Mouse (Mus musculus) ES-Bruce4 (cell line): ENCODE results near the gene Tmem181a. TPM values are rescaled to one million over a fixed set of nuclear protein-coding genes. Genes with fewer than 3 reads are reported as not detected.
"Not testable (repeated sequence)": the region's sequence is repeated elsewhere in the genome, so short reads cannot be mapped to it uniquely, and the experiment has no call there.

ENCODE experiments used
- H3K27ac ChIP-seq: 2 replicates; pipeline ENCODE4 v1.5.1; 2012; ENCODE audit warnings: low read length, inconsistent platforms; ENCODE audit not compliant: insufficient read depth
- H3K27me3 ChIP-seq: 2 replicates; pipeline ENCODE4 v1.6.1; 2012; ENCODE audit warnings: mild to moderate bottlenecking, low read length, inconsistent platforms; ENCODE audit not compliant: control insufficient read depth, poor library complexity, insufficient read depth, severe bottlenecking
- H3K36me3 ChIP-seq: 2 replicates; pipeline ENCODE4 v1.6.1; 2012; ENCODE audit warnings: inconsistent platforms, mild to moderate bottlenecking, low read length, moderate library complexity; ENCODE audit not compliant: control insufficient read depth, poor library complexity, insufficient read depth, severe bottlenecking
- H3K4me1 ChIP-seq: one replicate; pipeline ENCODE4 v1.8.1; 2011; ENCODE audit warnings: low read length; ENCODE audit not compliant: control insufficient read depth, insufficient read depth
- H3K4me3 ChIP-seq: 2 replicates; pipeline ENCODE4 v1.5.1; 2011; ENCODE audit warnings: low read depth, mild to moderate bottlenecking, low read length
- H3K9ac ChIP-seq: 2 replicates; pipeline ENCODE4 v1.6.1; 2012; ENCODE audit warnings: low read depth, mild to moderate bottlenecking, inconsistent platforms; ENCODE audit not compliant: poor library complexity, severe bottlenecking
- H3K9me3 ChIP-seq: replicated peaks from 2 replicates; pipeline ENCODE4 v1.6.1; 2012; ENCODE audit warnings: mild to moderate bottlenecking, low read length, inconsistent platforms; ENCODE audit not compliant: control insufficient read depth, poor library complexity, insufficient read depth, severe bottlenecking
- polyA plus RNA-seq: library from polyadenylated mRNA; stranded (reverse); fragments of >200 nt; gene quantifications from 2 replicates; pipeline ENCODE4 v1.2.4, GENCODE M21; 2011; ENCODE audit warnings: low read depth; ENCODE audit not compliant: missing spikeins, insufficient read depth, insufficient read length

Gene Tmem181a
- polyA plus RNA-seq, 1 experiment, result 23.9 TPM

DNA sequence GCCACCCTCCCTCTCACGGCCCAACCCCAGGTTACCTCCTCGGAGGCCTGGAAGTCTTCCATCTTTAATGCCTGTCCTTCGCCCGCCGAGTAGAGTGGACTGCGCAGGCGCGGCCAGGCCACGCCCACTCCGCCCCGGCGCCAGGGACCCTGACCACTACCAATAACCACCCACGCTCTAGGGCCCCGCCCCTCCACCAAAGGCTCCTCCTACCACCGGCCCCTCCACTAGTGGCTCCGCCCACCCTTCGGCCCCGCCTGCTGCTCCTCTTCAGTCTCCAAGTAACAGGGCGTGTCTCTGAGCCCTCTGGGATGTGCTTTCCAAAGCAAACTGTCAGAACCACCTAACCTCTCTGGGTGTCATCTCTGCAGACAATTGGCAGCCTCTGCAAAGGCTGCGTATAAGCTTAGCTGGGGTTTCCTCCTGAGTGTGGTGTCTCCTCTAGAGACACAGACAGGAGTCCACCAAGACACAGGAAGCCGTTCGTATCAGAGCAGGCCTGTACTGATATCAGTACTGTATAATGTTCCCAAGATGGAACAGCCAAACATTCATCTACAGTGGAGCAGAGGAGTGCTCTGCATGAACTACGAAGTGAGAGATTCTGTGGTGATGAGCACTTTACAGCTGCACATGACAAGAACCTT, 60.8 kb downstream of the Tmem181a start, which contains the start of gene Dynlt1a:
TSS of gene Dynlt1a (minus strand) at position 162 of the 647 bp plus-strand sequence.
- H3K4me1 ChIP-seq, H3K27ac ChIP-seq, H3K36me3 ChIP-seq, H3K9ac ChIP-seq, H3K9me3 ChIP-seq, H3K27me3 ChIP-seq: not testable (repeated sequence)
- peak within 1 kb of the TSS; percentile 58 for H3K4me3 ChIP-seq

DNA sequence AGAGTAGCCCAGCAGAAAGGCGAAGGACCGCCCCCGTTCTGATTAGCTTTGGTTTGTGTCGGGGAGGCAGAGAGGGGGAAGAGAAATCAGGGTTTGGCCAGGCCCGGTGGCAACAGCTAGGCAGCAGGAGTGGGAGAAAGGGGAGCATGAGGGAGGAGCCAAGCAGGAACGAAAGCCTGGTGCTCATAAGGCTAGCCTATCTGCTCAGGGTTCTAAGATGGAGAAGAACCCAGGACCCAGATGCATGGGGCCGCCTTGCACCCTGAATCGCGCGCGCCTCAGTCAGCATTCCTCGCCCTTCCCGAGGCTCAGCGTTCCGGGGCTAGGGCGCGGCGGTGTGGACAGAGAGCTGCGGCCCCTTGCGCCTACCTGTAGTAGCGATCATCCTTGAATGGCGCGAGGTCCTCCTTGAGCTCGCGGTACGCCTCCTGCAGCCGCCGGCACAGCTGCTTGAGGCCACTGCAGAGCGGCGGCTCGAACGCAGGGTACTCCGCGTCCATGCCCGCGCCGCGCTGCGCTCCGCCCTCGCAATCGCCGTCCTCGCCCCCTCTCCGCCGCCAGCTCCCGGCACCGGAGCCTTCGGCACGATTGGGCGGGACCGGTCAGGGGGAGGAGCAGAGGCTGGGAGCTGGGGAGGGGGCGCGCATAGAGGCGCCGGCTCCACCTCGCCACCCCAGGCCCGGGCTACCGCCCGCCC, 64.6 kb downstream of the Tmem181a start:
- peak overlapping the region; percentile 50 for H3K4me3 ChIP-seq
- not testable (repeated sequence) for H3K27ac ChIP-seq, H3K9me3 ChIP-seq, H3K4me1 ChIP-seq, H3K9ac ChIP-seq, H3K36me3 ChIP-seq, H3K27me3 ChIP-seq

DNA sequence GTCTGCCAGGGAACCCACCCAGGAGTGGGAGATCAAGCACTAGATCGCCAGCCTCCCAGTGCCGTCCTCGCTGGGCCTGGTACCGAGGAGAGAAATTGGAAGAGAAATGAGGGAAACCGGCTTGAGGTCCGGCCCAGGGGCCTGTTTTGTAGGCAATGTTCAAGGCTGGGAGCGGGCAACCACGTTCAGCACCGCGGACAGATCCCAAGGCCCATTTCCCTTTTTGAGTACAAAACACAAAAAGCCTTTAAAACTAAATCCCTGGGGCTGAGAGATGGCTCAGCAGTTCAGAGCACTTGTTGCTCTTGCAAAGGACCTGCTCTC, 65.1 kb downstream of the Tmem181a start:
- H3K27ac ChIP-seq, H3K4me3 ChIP-seq, H3K36me3 ChIP-seq, H3K27me3 ChIP-seq, H3K9ac ChIP-seq, H3K4me1 ChIP-seq, H3K9me3 ChIP-seq: not testable (repeated sequence)

DNA sequence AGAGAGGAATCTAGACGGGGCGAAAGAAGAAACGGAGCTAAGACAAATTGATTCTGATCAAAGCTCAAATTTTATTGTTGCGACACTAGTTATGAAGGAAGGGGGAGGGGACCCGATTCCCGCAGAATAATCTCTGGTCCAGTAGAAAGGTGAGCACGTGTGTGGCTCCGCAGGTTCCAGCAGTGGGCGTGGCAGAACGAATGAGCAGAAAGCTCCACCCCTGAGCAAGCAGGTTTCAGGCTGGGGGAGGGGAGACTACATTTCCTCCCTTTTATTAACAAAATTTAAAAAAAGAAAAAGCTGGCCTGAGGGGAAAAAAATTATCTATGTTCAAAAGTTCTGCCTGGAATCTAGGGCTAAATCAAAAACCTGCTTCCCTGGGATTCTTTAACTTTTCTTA, 68.4 kb downstream of the Tmem181a start:
- not testable (repeated sequence) for H3K9ac ChIP-seq

DNA sequence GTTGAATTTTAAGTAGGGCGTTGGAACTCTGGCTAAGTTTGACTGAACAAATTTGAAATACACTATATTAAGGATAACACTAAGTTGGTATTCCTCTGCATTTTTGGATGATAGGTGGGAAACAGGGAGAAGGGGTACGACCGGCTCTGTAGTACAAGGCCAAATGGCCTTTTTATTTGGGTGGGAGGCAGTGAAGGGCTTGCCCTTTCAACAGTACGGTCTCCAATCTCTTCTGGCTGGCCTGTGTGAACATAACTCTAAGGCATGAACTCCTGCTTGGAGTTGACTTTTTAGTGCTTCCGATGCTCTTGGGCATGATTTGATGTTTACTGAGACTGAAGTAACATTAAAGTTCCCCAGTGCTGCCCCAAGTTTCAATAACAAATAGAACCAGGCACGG, 68.9 kb downstream of the Tmem181a start:
- H3K36me3 ChIP-seq, H3K27me3 ChIP-seq, H3K9me3 ChIP-seq, H3K4me3 ChIP-seq, H3K4me1 ChIP-seq, H3K9ac ChIP-seq, H3K27ac ChIP-seq: not testable (repeated sequence)

More for the DNA sequence above, 68.4 kb downstream of the Tmem181a start:
- H3K27me3 ChIP-seq, H3K4me3 ChIP-seq, H3K36me3 ChIP-seq, H3K9me3 ChIP-seq, H3K4me1 ChIP-seq, H3K27ac ChIP-seq: not testable (repeated sequence)

DNA sequence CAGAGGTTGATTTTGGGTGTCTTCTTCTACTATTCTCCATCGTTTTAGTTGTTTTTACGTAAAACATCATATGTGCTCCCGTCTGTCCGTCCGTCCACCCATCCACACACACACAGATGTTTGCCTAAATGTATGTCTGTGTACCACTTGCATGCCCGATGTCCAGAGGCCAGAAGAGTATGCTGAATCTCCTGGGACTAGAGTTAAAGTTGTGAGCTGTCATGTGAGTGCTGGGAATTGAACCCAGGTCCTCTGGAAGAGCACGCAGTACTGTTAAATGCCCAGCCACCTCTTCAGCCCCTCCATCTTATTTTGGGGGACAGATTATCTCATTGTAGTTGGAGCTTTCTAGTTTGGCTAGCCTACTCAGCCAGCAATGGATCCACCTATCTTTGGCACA, 70.9 kb downstream of the Tmem181a start:
- not testable (repeated sequence) for H3K4me3 ChIP-seq

DNA sequence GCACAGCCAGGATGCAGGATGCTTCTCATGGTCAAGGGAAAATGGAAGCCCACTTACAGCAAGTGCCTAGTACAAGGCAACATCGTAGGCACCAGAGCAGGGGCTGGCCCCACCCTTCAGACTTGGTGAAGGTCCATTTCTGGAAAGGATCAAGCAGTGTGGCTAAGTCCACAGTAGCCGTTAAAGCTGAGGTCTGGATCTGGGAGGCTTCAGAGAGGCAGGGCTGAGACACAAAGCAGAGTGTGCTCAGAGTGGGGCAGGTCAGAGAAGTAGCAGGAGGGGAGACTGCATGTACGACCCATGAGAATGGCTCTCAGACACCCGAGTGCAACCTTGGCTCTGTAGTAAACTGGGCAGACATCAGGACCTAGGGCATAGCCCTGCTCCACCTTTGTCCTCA, 72.3 kb downstream of the Tmem181a start:
- H3K36me3 ChIP-seq, result not testable (repeated sequence)

More for the DNA sequence above, 70.9 kb downstream of the Tmem181a start:
- not testable (repeated sequence) for H3K4me1 ChIP-seq, H3K9ac ChIP-seq, H3K36me3 ChIP-seq, H3K27ac ChIP-seq, H3K27me3 ChIP-seq, H3K9me3 ChIP-seq

DNA sequence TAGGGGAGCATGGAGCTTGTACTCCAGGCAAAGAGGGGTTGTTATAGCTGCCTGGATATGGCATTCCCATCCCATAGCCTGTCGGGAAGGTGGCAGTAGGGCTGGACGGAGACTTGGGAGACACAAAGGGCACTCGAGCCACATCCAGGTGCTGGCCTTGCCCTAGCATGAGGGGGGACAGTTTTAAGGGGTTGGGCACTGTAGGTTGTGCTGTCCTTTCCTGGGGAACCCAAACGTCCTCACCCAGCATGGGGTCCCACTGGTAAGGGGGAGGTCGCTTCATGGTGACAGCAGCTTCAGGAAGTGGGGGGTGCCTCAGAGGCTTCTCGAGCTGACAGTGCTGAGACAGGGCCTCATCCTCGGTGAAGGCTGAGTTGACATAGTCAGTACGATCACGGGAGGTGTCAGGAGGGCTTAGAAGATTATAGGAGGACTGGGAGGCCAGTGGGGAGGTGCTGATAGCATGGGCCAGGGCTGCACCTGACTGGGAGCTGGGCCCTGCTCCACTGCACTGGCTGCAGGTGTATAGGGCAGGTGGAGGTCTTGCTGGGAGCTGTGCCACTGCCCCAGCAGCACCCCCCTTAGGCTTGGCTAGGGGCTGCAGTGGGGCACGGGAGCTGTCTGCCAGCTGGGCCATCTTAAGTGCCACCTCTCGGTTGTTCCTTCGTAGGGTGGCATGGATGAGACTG, 86.1 kb downstream of the Tmem181a start:
- not testable (repeated sequence) for H3K27ac ChIP-seq

More for the DNA sequence above, 72.3 kb downstream of the Tmem181a start:
- not testable (repeated sequence) for H3K4me1 ChIP-seq, H3K9ac ChIP-seq, H3K9me3 ChIP-seq, H3K27me3 ChIP-seq, H3K4me3 ChIP-seq, H3K27ac ChIP-seq

DNA sequence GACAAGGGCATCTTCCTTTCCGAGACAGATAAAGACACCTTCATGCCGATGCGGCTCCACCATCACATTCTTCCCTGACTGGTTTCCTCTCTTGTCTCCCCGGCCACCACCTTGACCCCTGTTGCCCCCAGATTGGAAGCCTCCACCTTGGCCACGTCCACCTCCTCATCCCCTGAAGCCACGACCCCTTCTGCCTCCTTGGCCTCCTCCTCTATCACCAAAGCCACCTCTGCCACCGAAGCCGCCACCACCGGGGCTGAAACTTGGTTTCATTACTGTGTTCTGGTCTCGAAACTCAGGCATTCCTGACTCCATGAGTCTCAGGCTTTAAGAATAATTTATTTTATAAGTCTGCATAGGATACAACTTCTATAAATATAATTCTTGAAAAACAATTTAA, 98.6 kb downstream of the Tmem181a start:
- not testable (repeated sequence) for H3K9me3 ChIP-seq, H3K36me3 ChIP-seq, H3K27ac ChIP-seq, H3K9ac ChIP-seq, H3K4me3 ChIP-seq, H3K4me1 ChIP-seq, H3K27me3 ChIP-seq

More for the DNA sequence above, 86.1 kb downstream of the Tmem181a start:
- H3K36me3 ChIP-seq, H3K9me3 ChIP-seq, H3K4me3 ChIP-seq, H3K9ac ChIP-seq, H3K4me1 ChIP-seq, H3K27me3 ChIP-seq: not testable (repeated sequence)
